10 mouse cellular contexts compared by ENCODE assay signal in the genomic region with DNA sequence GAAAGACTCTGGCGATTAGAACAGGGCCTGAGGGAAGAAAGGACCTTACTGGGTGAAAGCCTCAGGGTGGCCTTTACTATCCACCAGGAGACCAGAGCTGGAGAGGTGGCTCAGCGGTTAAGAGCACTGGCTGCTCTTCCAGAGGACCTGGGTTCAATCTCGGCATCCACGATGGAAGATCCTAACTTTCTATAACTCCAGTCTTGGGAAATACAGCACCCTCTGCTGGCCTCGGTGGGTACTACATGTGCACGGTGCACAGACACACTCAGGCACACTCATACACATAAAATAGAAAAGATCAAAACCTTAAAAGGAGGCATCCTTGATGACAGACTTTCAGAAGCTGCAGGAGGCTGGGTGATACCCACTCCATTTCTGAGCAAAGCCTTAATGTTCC. TPM values are rescaled to one million over a fixed set of nuclear protein-coding genes. Genes with fewer than 3 reads are reported as not detected.
DNase-seq lines count a peak whose midpoint lies in the region; ATAC-seq and TF ChIP-seq lines count a peak whose summit lies in the region.
"Had no signal": no experiment of that assay in that cellular context is flagged by ENCODE, and none has a peak within 500 bp of the region (broad histone marks: within the 10 kb centered on the region; RNA-seq: fewer than 3 reads in every experiment).

No protein-coding gene starts in this region.

- 29% methylated on average over 6 of the region's 6 CpGs for WGBS in limb, embryonic 10.5 days

- no peak overlapping the region for H3K27ac ChIP-seq in limb, embryonic 10.5 days
- H3K27ac ChIP-seq: lung, embryonic 15.5 days had no signal

- H3K4me1 ChIP-seq in G1E (ENCODE audit: insufficient read depth, low read depth, low read length), result no peaks in the 10 kb centered on the region
- H3K4me1 ChIP-seq in limb, embryonic 10.5 days, result no peaks in the 10 kb centered on the region
- H3K4me1 ChIP-seq: lung, embryonic 15.5 days had no signal

- peaks cover 13% of the 10 kb centered on the region; the same call in 1 of the 2 replicates for H3K27me3 ChIP-seq in G1E (ENCODE audit: insufficient read depth, low read length)
- peaks cover 44% of the 10 kb centered on the region for H3K27me3 ChIP-seq in limb, embryonic 10.5 days (ENCODE audit: low read depth, poor library complexity, severe bottlenecking)

- no peak for ATAC-seq in G1E (ENCODE audit: extremely low read depth, insufficient number of reproducible peaks, low FRiP score, poor library complexity, severe bottlenecking)

- no peaks in the 10 kb centered on the region for H3K9me3 ChIP-seq in G1E (replicated peaks)
- H3K9me3 ChIP-seq in limb, embryonic 10.5 days (replicated peaks), result no peaks in the 10 kb centered on the region
- H3K9me3 ChIP-seq: lung, embryonic 15.5 days had no signal

- no peaks in the 10 kb centered on the region for H3K36me3 ChIP-seq in G1E (replicated peaks)
- H3K36me3 ChIP-seq in limb, embryonic 10.5 days, result no peaks in the 10 kb centered on the region
- H3K36me3 ChIP-seq: lung, embryonic 15.5 days had no signal

- DNase-seq in adrenal gland, postnatal 25 days, result peak; percentile 39
- no peak for DNase-seq in adrenal gland, adult 8-10 months
- DNase-seq in layer of hippocampus, postnatal 10 days (ENCODE audit: low spot score in 2 of 2), result peak; percentile 55 to 60
- no peak for DNase-seq in layer of hippocampus, adult 8-10 months (ENCODE audit: low spot score in 2 of 2)
- no peak for DNase-seq in G1E (ENCODE audit: low spot score)
- peak; percentile 82 for DNase-seq in limb, embryonic 10.5 days (ENCODE audit: low spot score)
- peak; percentile 53 for DNase-seq in thymus, postnatal 25 days
- no peak for DNase-seq in gastrocnemius, adult 8-10 months (ENCODE audit: low spot score in 2 of 2)

- no peak overlapping the region for H3K4me3 ChIP-seq in G1E (ENCODE audit: low read depth, low read length)
- H3K4me3 ChIP-seq in limb, embryonic 10.5 days, result no peak overlapping the region
- H3K4me3 ChIP-seq: lung, embryonic 15.5 days had no signal

- TF ChIP-seq CTCF in G1E (IDR thresholded peaks at IDR 0.05; ENCODE audit: low read depth, low read length), result peak; percentile 80

RNA-seq across cellular contexts. Expression of gene Cacna1i, which starts 6.4 kb away (rescaled TPM):
- 0.94 and 1.6 TPM in 2 replicates for total RNA-seq in adrenal gland, postnatal 25 days (2021)
- total RNA-seq in adrenal gland, adult 8-10 months (2022), result 1 to 10 TPM in 1 of 4 experiments, under 1 TPM in 3; 0.32 to 1.0 (median 0.77) TPM
- total RNA-seq in layer of hippocampus, postnatal 10 days (2021), result 10 to 100 TPM; 36.0 to 38.0 TPM
- total RNA-seq in layer of hippocampus, adult 8-10 months (2022), result 10 to 100 TPM; 37.6 to 48.2 (median 41.8) TPM
- total RNA-seq in G1E (2014; fragmentation: Nextera tagmentation) (not detected in 2 replicates), G1E (2017) (0.05 and 0.06 TPM in 2 replicates)
- polyA plus RNA-seq in G1E (2012), result not detected in 2 replicates
- 0.06 and 0.08 TPM in 2 replicates for polyA plus RNA-seq in limb, embryonic 10.5 days (2016; fragmentation: Nextera tagmentation; extraction: Ambion mirVana)
- 1 to 10 TPM in 1 of 4 experiments, under 1 TPM in 3; 0.15 to 1.9 (median 0.38) TPM for total RNA-seq in gastrocnemius, adult 8-10 months (2022)
- polyA plus RNA-seq: lung, embryonic 15.5 days had no signal

RNA-seq across cellular contexts. Expression of gene Rps19bp1, which starts 16.5 kb away (rescaled TPM):
- 36.2 and 37.9 TPM in 2 replicates for total RNA-seq in adrenal gland, postnatal 25 days (2021)
- total RNA-seq in adrenal gland, adult 8-10 months (2022), result 10 to 100 TPM; 32.7 to 41.0 (median 38.4) TPM
- total RNA-seq in layer of hippocampus, postnatal 10 days (2021), result 10 to 100 TPM; 39.9 to 42.2 TPM
- 10 to 100 TPM; 29.9 to 41.0 (median 34.0) TPM for total RNA-seq in layer of hippocampus, adult 8-10 months (2022)
- total RNA-seq in G1E (2014; fragmentation: Nextera tagmentation) (46.5 and 58.3 TPM in 2 replicates), G1E (2017) (22.6 and 25.9 TPM in 2 replicates)
- 67.2 and 96.3 TPM in 2 replicates for polyA plus RNA-seq in G1E (2012)
- 70.0 and 75.5 TPM in 2 replicates for polyA plus RNA-seq in limb, embryonic 10.5 days (2016; fragmentation: Nextera tagmentation; extraction: Ambion mirVana)
- 10 to 100 TPM; 12.2 to 15.4 (median 12.8) TPM for total RNA-seq in gastrocnemius, adult 8-10 months (2022)

RNA-seq across cellular contexts. Expression of gene Atf4, which starts 25.7 kb away (rescaled TPM):
- 194 and 214 TPM in 2 replicates for total RNA-seq in adrenal gland, postnatal 25 days (2021)
- 100 to 1,000 TPM; 141 to 245 (median 164) TPM for total RNA-seq in adrenal gland, adult 8-10 months (2022)
- total RNA-seq in layer of hippocampus, postnatal 10 days (2021), result 100 to 1,000 TPM; 102 to 108 TPM
- total RNA-seq in layer of hippocampus, adult 8-10 months (2022), result 100 to 1,000 TPM in 2 of 4 experiments, 10 to 100 TPM in 2; 97.7 to 104 (median 99.8) TPM
- 45.1 and 51.4 TPM in 2 replicates for total RNA-seq in G1E (2014; fragmentation: Nextera tagmentation)
- total RNA-seq in G1E (2017), result 81.2 and 85.3 TPM in 2 replicates
- 146 and 170 TPM in 2 replicates for polyA plus RNA-seq in G1E (2012)
- 113 TPM in 2 replicates for polyA plus RNA-seq in limb, embryonic 10.5 days (2016; fragmentation: Nextera tagmentation; extraction: Ambion mirVana)
- total RNA-seq in gastrocnemius, adult 8-10 months (2022), result 100 to 1,000 TPM; 130 to 146 (median 141) TPM

RNA-seq across cellular contexts. Expression of gene AC140267.1, which starts 45.0 kb away (rescaled TPM):
- 16.0 TPM in 1 of 2 replicates, not detected in the other for total RNA-seq in adrenal gland, postnatal 25 days (2021)
- total RNA-seq in adrenal gland, adult 8-10 months (2022), result 10 to 100 TPM in 3 of 4 experiments, 1 to 10 TPM in 1; 8.7 to 29.0 (median 17.7) TPM
- total RNA-seq in layer of hippocampus, postnatal 10 days (2021), result 10 to 100 TPM; 21.1 to 23.0 TPM
- total RNA-seq in layer of hippocampus, adult 8-10 months (2022), result 10 to 100 TPM in 3 of 4 experiments, 1 to 10 TPM in 1; 7.2 to 42.3 (median 29.6) TPM
- total RNA-seq in G1E (2014; fragmentation: Nextera tagmentation), result 14.0 TPM in 1 of 2 replicates, not detected in the other
- total RNA-seq in G1E (2017), result not detected in 2 replicates
- not detected in 2 replicates for polyA plus RNA-seq in G1E (2012)
- not detected in 2 replicates for polyA plus RNA-seq in limb, embryonic 10.5 days (2016; fragmentation: Nextera tagmentation; extraction: Ambion mirVana)
- 10 to 100 TPM in 2 of 4 experiments, 1 to 10 TPM in 2; 3.3 to 22.6 (median 9.7) TPM for total RNA-seq in gastrocnemius, adult 8-10 months (2022)
- polyA plus RNA-seq: frontal cortex, adult 2 months; lung, embryonic 15.5 days had no signal

RNA-seq across cellular contexts. Expression of gene Mief1, which starts 46.8 kb away (rescaled TPM):
- 40.2 and 50.5 TPM in 2 replicates for total RNA-seq in adrenal gland, postnatal 25 days (2021)
- total RNA-seq in adrenal gland, adult 8-10 months (2022), result 10 to 100 TPM; 44.4 to 49.4 (median 48.5) TPM
- total RNA-seq in layer of hippocampus, postnatal 10 days (2021), result 10 to 100 TPM; 32.3 to 34.3 TPM
- total RNA-seq in layer of hippocampus, adult 8-10 months (2022), result 10 to 100 TPM; 27.6 to 34.5 (median 32.5) TPM
- total RNA-seq in G1E (2014; fragmentation: Nextera tagmentation), result 35.4 and 44.9 TPM in 2 replicates
- total RNA-seq in G1E (2017), result 36.1 and 36.8 TPM in 2 replicates
- polyA plus RNA-seq in G1E (2012), result 20.2 and 26.6 TPM in 2 replicates
- polyA plus RNA-seq in limb, embryonic 10.5 days (2016; fragmentation: Nextera tagmentation; extraction: Ambion mirVana), result 42.4 and 43.7 TPM in 2 replicates
- 10 to 100 TPM; 25.6 to 28.6 (median 26.4) TPM for total RNA-seq in gastrocnemius, adult 8-10 months (2022)

Comparison
In these comparisons a context has a peak if more than half of its experiments do, and no peak if none do; other contexts are left out.
1. DNase-seq: peak in adrenal gland, postnatal 25 days (single experiment), layer of hippocampus, postnatal 10 days (2 of 2), limb, embryonic 10.5 days (single experiment) and thymus, postnatal 25 days (single experiment); none in adrenal gland, adult 8-10 months (single experiment), layer of hippocampus, adult 8-10 months (0 of 2), G1E (single experiment) and gastrocnemius, adult 8-10 months (0 of 2).
2. RNA of gene Cacna1i, which starts 6.4 kb away (total RNA-seq): 37.6 to 48.2 TPM in layer of hippocampus, adult 8-10 months and 36.0 to 38.0 TPM in layer of hippocampus, postnatal 10 days; 0.94 to 1.6 TPM in adrenal gland, postnatal 25 days, 0.32 to 1.0 TPM in adrenal gland, adult 8-10 months, 0.15 to 1.9 TPM in gastrocnemius, adult 8-10 months and 0.05 to 0.06 TPM in G1E; every median in the first group is over 10 times any median in the second.